Mouse (Mus musculus) lung, adult 2 months (tissue): ENCODE data around the gene Gpr107. TPM values are rescaled to one million over a fixed set of nuclear protein-coding genes. Genes with fewer than 3 reads are reported as not detected.
A peak's percentile ranks its signal among the peaks of the same experiment; 100 is the strongest.

Experiments
- DNase-seq: peaks from one replicate; pipeline ENCODE4 v3.0.0; 2022
- H3K4me1 ChIP-seq: fragments of 200-500 bp; 2 replicates; pipeline ENCODE4 v1.6.1; 2011; ENCODE audit warnings: low read length; ENCODE audit not compliant: control insufficient read depth, insufficient read depth
- H3K4me3 ChIP-seq: fragments of 200-500 bp; replicated peaks from 2 replicates; pipeline ENCODE3; 2011; ENCODE audit warnings: low read depth, mild to moderate bottlenecking, control low read depth, low read length; ENCODE audit errors: extremely low read depth
- CTCF ChIP-seq: fragments of 200-500 bp; IDR thresholded peaks from 2 replicates; pipeline ENCODE4 v1.5.1; 2011; ENCODE audit warnings: mild to moderate bottlenecking, low read length, control low read depth; ENCODE audit not compliant: insufficient read depth
- POLR2A ChIP-seq: fragments of 200-500 bp; IDR thresholded peaks from 2 replicates; pipeline ENCODE4 v1.6.1; 2011; ENCODE audit warnings: low read depth, mild to moderate bottlenecking, control low read depth, low read length, borderline replicate concordance; ENCODE audit errors: extremely low read depth
- WGBS: fragments of 180-500 bp; shearing (Covaris S2); methylation state at CpG from one replicate; pipeline ENCODE4 v1.1.7; 2018; 5-methylcytosine and 5-hydroxymethylcytosine counted together
- polyA plus RNA-seq: library from polyadenylated mRNA; depleted of rRNA; stranded (reverse); fragments of >200 nt; gene quantifications from 2 replicates; pipeline ENCODE4 v1.2.3, GENCODE M21; 2012

Gpr107 gene
- polyA plus RNA-seq, 1 experiment = 24.4 TPM

DNA sequence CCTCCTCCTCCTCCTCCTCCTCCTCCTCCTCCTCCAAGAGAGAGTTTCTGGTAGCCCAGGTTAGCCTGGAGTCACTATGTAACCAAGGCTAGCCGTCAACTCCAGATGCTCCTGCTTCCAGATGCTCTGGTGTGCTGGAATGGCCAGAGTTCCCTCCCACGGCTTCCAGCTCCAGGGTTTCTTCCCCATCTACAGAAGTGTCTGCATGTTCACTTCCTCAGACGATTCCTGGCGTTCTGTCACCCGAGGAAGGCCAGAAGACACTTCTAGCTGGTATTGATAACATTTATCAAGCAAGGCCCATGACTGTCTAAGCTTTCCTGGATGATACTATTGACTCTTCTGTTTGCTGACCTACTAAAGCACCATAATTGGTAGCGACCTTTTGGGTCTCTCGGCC is 27.0 kb upstream of the Gpr107 start:
- WGBS = 38% methylated on average over 7 of the region's 7 CpGs
- DNase-seq = no peak
- TF ChIP-seq CTCF (no peak), POLR2A (no peak)
- Histone ChIP-seq H3K4me3 (no peak overlapping the region), H3K4me1 (peaks cover 31% of the 10 kb centered on the region)

DNA sequence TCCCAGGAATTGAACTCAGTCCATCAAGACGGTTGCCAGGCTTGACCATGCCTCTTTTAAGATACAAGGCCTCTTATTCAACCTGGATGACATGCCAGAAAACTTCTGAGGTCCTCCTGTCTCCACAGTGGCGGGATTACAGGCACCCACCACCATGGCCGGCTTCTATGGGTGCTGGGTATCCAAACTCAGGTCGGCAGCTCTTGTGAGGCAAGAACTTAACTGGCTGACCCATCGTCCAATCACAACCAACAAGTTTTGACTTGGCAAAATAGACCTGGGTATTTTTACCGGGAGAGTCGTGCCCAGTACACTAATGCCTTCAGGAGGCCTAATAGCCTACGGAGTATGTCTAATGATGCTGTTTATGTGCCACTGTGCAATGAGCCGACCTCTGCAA is 26.1 kb upstream of the Gpr107 start:
- TF ChIP-seq CTCF = no peak
- TF ChIP-seq POLR2A = no peak
- Histone ChIP-seq H3K4me3 (no peak overlapping the region), H3K4me1 (peaks cover 38% of the 10 kb centered on the region)
- 84% methylated on average over 9 of the region's 9 CpGs for WGBS
- no peak for DNase-seq

- WGBS = 59% methylated on average over 7 of the region's 7 CpGs
- DNase-seq = no peak
These were observed 24.9 kb upstream of the Gpr107 start for GRCm38 (mm10) chr2:31127219-31127618.

DNA sequence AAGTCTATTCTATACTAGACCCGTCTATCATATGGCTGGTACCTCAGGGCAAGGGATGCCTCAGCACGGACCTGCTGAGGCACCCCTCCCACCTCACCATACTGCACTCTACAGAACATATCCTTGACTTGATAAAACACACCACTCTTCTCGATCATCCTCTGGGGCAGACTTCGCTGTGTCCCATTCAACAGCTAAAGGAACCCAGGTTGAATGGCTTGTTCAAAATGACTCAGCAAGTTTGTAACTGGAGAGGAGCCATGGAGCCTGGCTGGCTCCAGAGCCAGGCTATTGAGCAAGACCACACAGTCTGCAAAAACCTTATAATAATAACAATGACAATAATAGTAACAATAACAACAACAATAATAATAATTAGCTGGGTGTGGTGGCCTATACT is 24.2 kb upstream of the Gpr107 start:
- WGBS = 47% methylated on average over 4 of the region's 4 CpGs
- DNase-seq = no peak
- Histone ChIP-seq H3K4me1 (peaks cover 40% of the 10 kb centered on the region), H3K4me3 (no peak overlapping the region)
- TF ChIP-seq CTCF = no peak

More at GRCm38 (mm10) chr2:31127219-31127618, 24.9 kb upstream of the Gpr107 start:
- Histone ChIP-seq H3K4me1 (peaks cover 40% of the 10 kb centered on the region), H3K4me3 (no peak overlapping the region)
- TF ChIP-seq CTCF (no peak), POLR2A (no peak)

DNA sequence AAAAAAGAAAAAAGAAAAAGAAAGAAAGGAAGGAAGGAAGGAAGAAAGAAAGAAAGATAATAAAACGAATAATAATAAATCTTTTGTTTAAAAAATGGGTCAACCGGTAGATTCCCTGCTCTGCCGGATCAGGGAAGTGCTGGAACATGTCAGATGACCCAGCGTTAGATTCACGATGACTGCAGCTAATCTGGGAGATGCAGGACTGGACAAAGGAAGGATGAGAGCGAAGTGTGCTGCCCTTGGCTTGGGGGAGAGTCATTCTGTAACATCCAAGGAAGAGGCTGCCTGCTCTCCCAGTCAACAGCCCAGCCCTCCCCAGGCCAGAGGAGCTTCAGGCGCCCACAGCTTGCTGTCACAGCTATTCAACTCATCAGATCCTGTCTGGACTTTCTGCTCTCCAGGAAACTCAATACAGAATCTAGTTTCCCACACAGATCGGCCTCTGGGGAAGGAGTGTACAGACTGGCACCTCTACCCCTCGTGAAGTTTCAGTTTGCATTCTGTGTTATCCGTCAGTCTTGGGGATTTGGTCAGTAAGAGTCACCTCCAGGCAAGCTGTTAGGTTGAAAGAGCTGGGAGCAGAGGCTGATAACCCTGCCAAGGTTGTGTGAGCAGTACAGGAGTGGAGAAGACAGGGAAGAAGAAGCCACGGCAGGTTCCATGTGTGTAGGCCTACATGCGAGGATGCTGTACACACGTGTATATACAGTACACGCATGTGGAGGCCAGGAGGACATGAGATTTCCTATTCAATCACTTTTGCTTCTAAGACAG is 22.2 kb upstream of the Gpr107 start:
- DNase-seq = no peak
- Histone ChIP-seq H3K4me1 (peaks cover 32% of the 10 kb centered on the region), H3K4me3 (no peak overlapping the region)
- TF ChIP-seq POLR2A (no peak), CTCF (no peak)
- WGBS = 57% methylated on average over 14 of the region's 14 CpGs

DNA sequence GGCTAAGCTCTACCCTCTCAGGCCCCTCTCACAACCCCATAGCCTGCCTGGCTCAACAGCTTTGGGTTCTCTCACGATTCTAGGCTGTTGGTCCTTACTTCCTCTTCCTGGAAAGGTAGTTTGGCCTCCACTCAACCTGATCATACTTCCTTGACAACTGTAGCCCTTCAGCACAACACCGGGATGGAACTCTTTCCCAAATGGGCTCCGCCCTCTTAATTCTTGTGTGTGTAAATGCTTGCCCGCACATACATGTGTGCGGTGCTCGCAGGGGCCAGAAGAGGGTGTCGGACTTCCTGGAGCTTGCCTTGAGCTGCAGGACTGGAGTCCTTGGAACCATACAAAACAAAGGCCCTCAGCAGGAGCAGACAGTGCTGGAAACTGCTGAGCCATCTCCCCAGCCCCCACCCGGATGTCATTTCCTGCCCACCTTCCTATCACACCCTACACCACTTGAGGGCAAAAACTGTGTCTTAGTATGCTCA is 21.3 kb upstream of the Gpr107 start:
- H3K4me3 ChIP-seq = no peak overlapping the region

DNA sequence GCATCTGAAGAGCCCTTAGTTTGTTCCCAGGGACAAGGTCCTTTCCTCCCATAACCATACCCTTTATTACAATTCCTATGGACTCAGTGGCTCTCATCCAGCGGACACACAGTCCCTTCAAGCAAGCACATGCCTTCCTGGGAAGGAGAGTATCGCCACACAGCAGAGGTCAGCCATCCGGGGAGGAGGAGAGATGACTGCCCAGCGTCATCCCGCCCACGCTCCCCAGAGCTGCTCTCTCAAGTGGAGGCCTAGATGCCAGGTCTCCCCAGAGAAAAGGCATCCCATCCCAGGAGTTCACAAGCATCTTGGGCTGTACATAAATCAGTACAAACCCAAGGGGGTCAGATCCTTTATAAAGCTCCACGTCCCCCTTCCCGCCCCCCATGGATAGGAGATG is 19.4 kb upstream of the Gpr107 start:
- TF ChIP-seq CTCF = no peak
- no peak for TF ChIP-seq POLR2A
- H3K4me1 ChIP-seq = peaks cover 20% of the 10 kb centered on the region
- no peak overlapping the region for H3K4me3 ChIP-seq
- DNase-seq = no peak
- 69% methylated on average over 8 of the region's 8 CpGs for WGBS

More for the DNA sequence above, 21.3 kb upstream of the Gpr107 start:
- WGBS = 45% methylated on average over 8 of the region's 8 CpGs
- TF ChIP-seq POLR2A = no peak
- TF ChIP-seq CTCF = 0 out of 2 replicates have a peak, but pooled peaks have one; percentile 15
- DNase-seq = no peak
- H3K4me1 ChIP-seq = peaks cover 27% of the 10 kb centered on the region

DNA sequence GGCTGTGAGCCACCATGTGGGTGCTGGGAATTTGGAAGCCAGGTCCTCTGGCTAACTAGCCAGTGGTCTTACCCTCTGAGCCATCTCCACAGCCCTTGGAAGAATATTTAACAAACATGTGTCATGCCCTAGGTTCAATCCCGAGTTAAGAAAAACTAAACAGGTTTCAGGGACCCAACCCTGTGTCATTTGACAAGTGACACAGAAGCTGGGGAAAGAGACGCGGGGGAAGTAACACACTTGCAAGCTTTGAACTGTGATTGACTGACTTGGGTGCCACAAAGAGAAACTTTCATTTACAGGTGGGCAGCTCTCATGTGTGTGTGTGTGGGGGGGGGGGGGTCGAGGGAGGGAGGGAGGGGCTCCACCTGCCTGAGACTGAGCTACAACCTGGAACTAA is 18.1 kb upstream of the Gpr107 start:
- 69% methylated on average over 4 of the region's 4 CpGs for WGBS
- no peak for DNase-seq
- H3K4me1 ChIP-seq = peaks cover 15% of the 10 kb centered on the region
- no peak overlapping the region for H3K4me3 ChIP-seq
- no peak for TF ChIP-seq CTCF
- no peak for TF ChIP-seq POLR2A

GRCm38 (mm10) chr2:31135512-31135931 is 16.6 kb upstream of the Gpr107 start:
- peaks cover 12% of the 10 kb centered on the region; the same call in 1 of the 2 replicates for H3K4me1 ChIP-seq

DNA sequence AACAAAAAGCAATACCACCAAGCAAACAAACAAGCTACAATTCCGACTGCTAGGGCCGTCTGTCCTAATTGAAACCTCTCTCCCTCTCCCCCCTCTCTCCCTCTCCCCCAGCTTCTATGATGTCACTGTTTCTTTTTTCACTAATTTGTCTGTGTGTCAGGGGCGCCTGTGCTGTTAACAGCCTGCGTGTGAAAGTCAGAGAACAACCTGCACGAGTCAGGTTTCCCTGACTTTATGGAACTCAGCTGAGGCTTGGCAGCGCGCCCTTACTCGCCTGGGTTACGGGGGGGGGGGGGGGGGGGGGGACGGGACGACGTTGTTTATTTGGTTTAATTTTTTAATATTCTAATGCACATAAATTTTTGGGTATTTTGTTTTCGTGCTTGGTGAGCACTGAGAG is 15.8 kb upstream of the Gpr107 start:
- Histone ChIP-seq H3K4me1 (peaks cover 6% of the 10 kb centered on the region; the same call in 1 of the 2 replicates), H3K4me3 (no peak overlapping the region)
- DNase-seq = no peak
- WGBS = 38% methylated on average over 13 of the region's 13 CpGs
- TF ChIP-seq POLR2A = no peak
- TF ChIP-seq CTCF = no peak

More at GRCm38 (mm10) chr2:31135512-31135931, 16.6 kb upstream of the Gpr107 start:
- TF ChIP-seq CTCF (no peak), POLR2A (no peak)
- no peak for DNase-seq
- 63% methylated on average over 13 of the region's 13 CpGs for WGBS
- H3K4me3 ChIP-seq = no peak overlapping the region
